Mouse (Mus musculus): ENCODE results near the gene Cobl.

The Cobl gene

DNA sequence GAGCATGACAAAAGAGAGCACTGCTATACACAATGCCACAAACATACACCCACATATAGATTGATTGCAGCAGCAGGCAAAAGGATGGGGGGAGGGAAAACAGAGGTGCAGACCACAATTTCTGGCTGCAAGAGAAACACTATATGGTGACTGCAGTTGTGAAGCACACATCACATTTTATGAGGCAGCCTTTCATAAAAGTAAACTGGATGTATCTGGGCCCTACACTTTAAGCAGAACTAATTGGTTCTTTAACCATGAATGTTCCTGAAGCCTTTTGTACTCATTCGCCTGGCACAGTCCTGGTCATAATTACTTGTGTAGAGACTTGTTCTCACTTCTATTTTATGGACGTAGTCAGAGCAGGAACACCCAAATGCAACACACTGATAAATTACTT is 19.5 kb downstream of the Cobl start:
- no peak for DNase-seq (ENCODE audit: low read depth, low spot score)

DNA sequence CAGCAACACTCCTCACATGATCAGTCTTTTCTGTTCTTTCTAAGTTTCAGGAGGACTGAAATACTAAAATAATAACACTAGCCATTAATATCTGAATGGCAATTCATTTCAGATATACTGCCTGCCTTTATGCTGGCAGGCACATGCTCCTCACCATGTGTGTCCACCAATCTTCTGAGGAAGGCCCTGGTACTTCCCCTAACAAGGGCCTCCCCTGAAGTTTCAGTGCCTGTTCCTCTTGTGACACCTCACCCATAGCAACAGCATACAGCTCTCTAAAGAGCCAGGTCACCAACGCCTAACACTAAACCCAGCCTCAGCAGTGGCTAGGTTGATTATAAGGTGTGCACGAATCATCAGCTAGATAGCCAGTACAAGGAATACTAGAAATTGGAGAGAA is 20.5 kb downstream of the Cobl start:
- DNase-seq (ENCODE audit: low read depth, low spot score) = peak; percentile 10

GRCm38 (mm10) chr11:12443614-12444013 is 21.1 kb downstream of the Cobl start:
- no peak for DNase-seq (ENCODE audit: low read depth, low spot score)

DNA sequence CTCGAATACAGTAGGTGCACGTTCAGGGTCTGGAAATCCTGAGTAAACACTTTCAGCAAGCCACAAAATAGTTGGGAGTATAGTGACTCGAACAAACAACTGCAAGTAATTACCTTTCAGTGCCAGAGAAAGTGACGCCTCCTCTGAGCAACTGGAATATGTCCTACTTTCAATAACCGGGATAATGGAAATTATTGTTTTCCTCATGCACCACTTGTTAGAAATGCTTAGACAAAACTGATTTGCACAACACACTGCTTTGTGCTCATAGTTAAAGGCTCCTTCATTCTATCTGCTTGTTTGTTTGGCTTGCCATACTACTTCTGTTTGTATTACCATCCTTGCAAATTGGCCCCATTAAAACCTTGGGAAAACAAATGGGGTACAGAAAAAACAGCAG is 21.6 kb downstream of the Cobl start:
- DNase-seq (ENCODE audit: low read depth, low spot score) = no peak

DNA sequence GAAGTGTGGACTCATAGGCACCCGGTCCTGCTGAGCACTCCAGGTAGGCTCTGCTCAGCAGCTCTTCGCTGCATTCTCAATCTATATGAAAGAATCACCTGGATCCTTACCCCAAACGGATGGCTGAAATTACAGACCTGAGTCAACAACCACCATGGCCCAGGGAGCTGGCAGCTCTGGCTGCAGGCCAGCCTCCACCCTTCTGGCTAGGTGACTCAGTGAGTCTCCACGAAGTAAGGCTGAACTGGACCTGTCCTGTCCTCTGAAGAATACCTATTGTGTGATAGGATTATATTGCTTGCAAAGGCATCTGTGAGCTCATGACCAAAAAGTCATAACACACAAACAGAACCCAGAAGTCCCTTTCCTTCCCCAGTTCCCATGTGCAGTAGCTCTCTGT is 22.5 kb downstream of the Cobl start:
- DNase-seq (ENCODE audit: low read depth, low spot score) = no peak

GRCm38 (mm10) chr11:12435905-12436304 is 28.9 kb downstream of the Cobl start:
- DNase-seq (ENCODE audit: low read depth, low spot score) = no peak

- DNase-seq (ENCODE audit: low read depth, low spot score) = no peak
These were observed 29.7 kb downstream of the Cobl start for GRCm38 (mm10) chr11:12435018-12435417.

DNA sequence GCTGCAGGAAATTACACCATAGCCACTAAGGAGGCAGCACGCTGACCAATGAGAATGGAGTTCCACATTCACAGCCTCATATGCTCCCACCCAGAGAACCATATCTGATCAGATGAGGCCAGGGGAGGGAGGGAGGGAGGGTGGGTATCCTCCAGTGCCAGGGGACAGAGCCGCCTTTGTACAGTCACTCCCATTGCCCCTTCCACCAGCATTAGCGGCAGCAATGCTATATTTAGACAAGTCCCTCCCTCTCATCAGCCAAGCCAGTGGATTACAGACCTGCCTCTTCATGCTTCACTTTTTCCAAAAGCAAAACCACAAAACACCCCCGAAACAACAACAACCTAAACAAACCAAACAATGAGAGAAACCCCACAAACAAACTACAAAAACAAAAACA is 30.2 kb downstream of the Cobl start:
- no peak for DNase-seq (ENCODE audit: low read depth, low spot score)

GRCm38 (mm10) chr11:12431911-12432310 is 32.8 kb downstream of the Cobl start:
- DNase-seq (ENCODE audit: low read depth, low spot score) = no peak

- DNase-seq (ENCODE audit: low read depth, low spot score) = no peak
These were observed 34.3 kb downstream of the Cobl start for GRCm38 (mm10) chr11:12430231-12431041.

DNA sequence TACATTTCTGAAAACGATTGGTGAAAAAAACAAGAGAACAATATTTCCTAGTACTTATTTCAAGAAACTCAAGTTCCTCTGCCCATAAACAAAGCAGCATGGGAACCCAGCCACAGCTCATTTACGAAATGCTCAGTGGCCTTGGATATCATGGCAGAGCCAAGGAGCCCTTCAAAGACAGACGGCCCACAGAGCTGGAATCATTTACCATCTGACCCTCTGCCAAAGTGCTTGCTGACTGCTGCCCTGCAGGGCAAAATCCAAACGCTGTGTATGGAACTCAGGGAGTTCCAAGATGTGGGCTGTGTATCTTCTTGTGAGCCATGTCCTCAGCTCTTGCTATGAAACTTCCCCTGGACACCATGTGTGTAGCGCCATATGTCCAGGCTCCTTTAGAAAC is 38.0 kb downstream of the Cobl start:
- no peak for DNase-seq (ENCODE audit: low read depth, low spot score)

- no peak for DNase-seq (ENCODE audit: low read depth, low spot score)
These were observed 40.6 kb downstream of the Cobl start for GRCm38 (mm10) chr11:12424205-12424604.

DNA sequence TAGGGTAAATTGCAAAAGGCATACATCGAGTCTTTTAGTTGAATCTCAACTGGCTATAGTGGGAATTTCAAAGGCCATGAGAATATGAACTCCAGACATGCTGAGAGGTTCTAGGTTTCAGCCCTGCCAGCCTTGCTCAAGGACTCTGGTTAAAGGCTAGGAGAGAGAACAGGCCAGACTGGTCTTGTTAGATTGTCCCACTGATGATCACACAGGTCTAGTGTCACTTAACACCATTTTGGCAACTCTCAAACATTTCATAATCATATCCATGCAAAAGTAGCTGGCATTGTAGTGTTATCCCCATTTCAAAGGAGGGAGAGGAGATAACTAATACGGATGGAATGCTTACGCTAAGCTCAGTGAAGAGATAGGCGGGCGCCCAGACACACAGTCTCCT is 43.6 kb downstream of the Cobl start:
- no peak for DNase-seq (ENCODE audit: low read depth, low spot score)

GRCm38 (mm10) chr11:12420146-12420545 is 44.6 kb downstream of the Cobl start:
- no peak for DNase-seq (ENCODE audit: low read depth, low spot score)

- DNase-seq (ENCODE audit: low read depth, low spot score) = no peak
These were observed 47.9 kb downstream of the Cobl start for GRCm38 (mm10) chr11:12416899-12417298.

- DNase-seq (ENCODE audit: low read depth, low spot score) = no peak
These were observed 49.4 kb downstream of the Cobl start for GRCm38 (mm10) chr11:12415329-12415728.

- DNase-seq (ENCODE audit: low read depth, low spot score) = no peak
These were observed 52.8 kb downstream of the Cobl start for GRCm38 (mm10) chr11:12411950-12412349.

DNA sequence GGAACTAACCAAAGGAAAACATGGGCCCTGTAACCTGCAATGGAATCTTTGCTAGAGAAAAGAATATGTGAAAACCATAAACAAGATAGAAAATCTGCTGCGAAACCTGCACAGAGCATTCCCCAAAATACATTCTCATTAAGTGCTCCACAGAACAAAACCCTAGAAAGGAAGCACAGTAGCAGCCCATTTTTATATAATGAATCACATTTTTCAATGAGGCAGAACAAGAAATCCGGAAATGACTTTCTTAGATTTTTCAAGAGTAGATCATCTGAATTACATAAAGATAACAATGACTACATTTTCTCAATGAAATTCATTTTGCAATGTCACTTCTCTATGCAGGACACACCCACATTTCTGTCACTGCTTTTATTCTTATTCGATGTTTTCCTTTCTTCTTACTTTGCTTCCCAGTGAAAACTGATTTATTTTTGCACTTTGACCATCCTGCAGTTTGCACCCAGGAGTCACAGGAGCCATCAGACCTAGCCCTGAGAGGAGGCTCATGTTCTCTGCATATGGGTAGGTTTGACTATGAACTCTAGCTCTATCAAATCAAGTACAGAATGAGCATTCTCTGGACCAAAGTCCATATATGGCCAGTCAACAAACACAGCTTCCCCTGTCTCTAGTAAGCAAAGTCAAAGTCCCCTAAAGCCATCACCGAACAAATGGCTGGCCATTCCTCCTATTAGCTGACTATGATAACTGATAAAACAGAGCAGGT is 53.5 kb downstream of the Cobl start:
- DNase-seq (ENCODE audit: low read depth, low spot score) = no peak

- no peak for DNase-seq (ENCODE audit: low read depth, low spot score)
These were observed 55.3 kb downstream of the Cobl start for GRCm38 (mm10) chr11:12409463-12409862.

DNA sequence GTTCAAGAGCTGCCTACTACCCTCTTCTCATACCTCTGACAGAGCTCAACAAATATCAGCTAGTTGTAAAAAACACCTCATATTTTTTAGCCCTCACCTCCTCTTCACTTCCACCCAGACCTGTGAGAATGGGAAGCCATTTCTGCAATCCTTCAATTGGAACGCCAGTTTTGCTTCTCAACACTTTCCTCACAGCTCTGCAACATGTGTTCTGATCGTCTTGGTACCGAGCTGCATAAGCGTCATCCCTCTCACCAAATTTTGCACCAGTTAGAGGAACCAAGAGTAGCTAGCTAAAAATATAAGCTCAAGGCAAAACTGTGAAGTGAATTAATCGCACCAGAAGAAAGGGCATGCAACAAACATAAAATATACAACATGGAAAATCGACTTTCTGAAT is 56.9 kb downstream of the Cobl start:
- DNase-seq (ENCODE audit: low read depth, low spot score) = no peak

GRCm38 (mm10) chr11:12399903-12400302 is 64.9 kb downstream of the Cobl start:
- DNase-seq (ENCODE audit: low read depth, low spot score) = no peak

GRCm38 (mm10) chr11:12396196-12396595 is 68.6 kb downstream of the Cobl start:
- DNase-seq (ENCODE audit: low read depth, low spot score) = no peak

DNA sequence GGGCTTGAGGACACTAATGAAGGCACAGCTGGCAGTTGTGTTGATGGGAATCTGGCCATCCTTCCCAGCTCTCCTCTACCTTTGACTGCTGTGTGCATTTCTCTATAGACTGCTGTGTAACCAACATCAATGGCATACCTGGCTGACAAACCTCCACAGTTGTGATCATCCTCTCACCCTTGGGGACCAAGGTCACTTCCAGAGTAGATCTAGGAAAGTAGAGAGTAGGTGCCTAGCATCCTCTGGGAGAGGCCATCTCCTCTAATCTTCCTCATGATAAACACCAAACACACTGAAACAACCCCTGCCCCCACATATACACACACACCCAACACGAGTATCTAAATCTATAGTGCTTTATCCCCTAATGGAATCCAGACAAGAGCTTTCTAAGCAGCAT is 70.1 kb downstream of the Cobl start:
- DNase-seq (ENCODE audit: low read depth, low spot score) = no peak
